Mouse (Mus musculus) WW6 (cell line): Measurements from ENCODE around the gene L3mbtl3.

Experiments
- DNase-seq: peaks from one replicate; pipeline ENCODE4 v3.0.0-alpha.2; 2013; ENCODE audit warnings: low read depth, low spot score

L3mbtl3 gene

DNA sequence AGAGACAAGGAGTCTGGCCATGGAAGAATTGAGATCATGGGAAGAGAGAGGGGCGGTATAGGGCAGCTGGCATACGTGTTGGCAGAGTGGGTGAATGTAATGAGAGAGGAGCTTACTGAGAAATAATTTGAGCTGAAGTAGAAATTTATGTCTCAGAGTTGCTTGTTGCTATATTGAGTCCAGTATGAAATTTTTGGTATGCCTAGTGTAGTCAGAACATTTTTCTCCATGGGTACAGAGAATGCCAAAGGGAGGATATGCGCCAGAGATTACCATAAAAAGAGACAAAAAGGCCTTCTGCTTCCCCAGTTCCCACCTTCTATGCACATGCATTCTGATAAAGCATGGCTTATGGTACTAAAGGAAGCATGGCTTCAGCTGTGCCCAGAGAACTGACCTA, 132.6 kb downstream of the L3mbtl3 start:
- no peak for DNase-seq

DNA sequence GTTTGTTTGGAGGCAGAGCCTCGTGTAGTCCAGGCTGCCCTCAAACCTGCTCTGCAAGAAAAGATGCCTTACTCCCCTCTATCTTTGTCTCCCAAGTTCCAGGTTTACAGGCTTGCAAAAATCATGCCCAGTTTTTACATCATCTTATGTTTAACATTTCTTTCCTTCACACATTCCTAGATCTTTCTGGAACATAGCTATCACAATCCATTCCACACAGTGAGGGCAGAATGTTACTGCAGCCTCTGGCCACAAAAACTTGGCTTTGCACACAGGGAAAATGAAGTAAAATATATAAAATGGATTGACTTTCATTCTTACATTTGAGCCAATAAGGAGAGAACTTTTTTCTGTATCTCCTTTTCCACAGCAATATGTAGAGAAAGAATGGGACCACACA, 136.7 kb downstream of the L3mbtl3 start:
- DNase-seq = no peak

DNA sequence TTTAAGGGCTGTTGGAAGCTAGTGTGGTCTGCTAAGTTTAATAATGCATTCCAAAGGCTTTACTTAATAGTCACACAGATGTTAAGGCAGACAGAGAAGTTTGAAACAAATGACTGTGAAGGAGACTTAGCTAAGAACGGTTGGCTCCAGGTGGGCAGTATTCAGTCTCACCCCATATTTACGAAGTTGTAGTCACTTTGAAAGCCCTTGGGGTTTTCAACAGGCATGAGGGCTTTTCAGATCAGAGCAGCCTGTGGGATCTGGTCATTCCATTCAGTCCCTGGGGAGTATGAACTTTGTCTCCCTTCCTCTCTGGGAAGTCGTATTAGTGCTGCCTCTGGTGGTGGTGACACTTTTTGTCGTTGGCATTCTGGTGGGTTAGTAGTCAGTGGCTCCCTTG, 137.2 kb downstream of the L3mbtl3 start:
- DNase-seq = no peak

DNA sequence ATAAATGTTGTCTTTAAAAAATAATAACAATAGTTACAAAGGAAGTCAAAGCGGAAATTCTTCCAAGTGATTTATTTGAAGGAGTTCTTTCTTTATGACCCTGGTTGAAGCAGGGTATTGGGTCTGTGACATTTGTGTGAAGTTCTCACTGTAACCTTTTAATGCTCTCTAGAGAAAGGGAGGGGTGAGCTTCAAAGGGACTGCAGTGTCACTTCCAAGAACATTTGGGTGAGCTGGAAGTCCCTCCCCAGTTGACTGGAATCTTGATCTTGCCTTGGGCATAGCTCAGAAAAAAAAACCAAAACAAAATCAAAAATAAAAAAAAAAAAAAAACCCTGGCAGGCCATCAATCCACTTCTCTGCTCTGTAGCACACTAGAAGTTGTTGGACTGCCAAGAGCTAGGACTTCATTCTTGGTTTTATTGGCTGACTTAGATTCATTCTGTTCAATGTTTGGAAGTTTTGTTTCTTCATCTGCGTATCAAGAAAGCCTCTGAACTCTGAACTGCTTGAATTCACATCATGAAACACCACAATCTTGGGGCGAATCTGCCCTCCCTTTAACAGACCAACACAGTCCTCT, 143.6 kb downstream of the L3mbtl3 start:
- DNase-seq = no peak

DNA sequence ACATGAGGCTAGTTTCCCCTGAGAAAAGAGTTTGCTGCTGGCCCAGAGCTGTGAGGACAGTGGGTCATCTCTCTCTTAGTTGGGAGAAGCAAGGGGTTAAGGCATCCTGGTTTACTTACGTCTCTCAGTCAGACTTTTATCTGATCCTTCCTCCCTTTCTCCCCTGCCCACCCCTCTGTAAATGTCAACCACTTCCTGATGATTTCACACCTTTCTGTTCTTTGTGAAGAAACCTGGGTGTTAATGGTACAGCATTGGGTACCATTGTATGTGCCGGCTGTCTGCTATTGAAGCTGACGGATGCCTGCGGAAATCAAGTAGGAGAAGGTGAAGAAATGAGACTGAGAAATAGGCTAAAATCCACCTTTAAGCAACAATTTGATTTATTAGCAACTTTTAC, 146.3 kb downstream of the L3mbtl3 start, which contains the start of gene Samd3:
Gene Samd3 (plus strand): TSS at position 220 of the 400 bp plus-strand sequence.
- DNase-seq = no peak

DNA sequence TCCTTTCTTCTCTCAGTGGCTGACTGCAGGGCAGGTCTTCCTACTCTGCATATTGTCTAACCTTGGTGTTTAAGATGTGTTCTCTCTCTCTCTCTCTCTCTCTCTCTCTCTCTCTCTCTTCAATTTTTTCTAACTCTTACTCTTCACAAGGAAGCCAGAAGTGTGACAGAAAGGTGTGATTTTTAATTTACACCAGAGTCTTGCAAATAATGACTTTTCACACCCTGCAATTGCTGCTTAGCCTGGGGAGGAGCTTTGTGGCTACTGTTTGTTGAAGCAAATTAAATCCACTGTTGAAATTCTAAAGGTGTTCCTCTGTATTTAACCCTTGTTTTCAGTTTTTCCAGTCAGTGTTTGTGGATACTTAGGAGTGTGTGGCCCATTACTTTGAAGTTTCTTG, 147.6 kb downstream of the L3mbtl3 start:
- no peak for DNase-seq

DNA sequence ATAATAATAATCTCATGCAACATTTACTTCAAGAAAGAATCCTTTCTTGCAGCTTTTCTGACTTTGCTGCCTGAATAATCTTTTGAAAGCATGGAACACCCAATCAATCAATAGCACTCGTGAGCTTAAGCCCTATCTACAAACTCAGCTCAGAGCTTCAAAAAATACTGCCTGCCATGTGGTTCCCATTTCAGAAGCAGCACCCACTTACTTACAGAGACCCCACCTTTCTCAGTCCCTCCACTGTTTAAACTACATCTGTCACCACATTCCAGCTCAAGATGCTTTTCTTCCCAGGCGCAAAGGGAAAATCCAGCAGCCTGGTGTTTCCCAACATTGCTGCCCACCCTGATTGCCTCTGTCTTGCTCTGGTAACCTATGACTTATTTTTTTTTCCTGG, 149.0 kb downstream of the L3mbtl3 start:
- no peak for DNase-seq

DNA sequence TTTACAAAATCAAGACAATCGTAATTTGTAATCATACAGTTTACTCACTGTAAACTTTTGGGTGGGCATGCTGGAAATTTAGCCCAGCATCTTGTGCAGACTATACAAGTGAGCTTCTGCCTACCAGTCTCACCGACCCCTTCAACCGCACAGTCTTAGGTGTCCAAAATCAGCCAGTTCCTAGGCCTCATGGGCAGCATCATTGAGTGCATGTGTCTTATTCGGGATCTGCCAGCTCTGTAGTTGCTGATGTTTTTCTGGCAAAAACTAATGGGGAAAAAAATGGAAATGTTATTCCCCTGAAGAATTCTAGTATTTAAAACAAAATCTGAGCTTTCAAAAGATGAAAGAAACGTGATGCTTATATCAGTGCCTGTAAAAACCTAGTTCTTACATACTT, 149.5 kb downstream of the L3mbtl3 start:
- DNase-seq = no peak
